Mouse (Mus musculus): ENCODE data around the gene Ildr2. TPM values are rescaled to one million over a fixed set of nuclear protein-coding genes. Genes with fewer than 3 reads are reported as not detected.

Ildr2 gene
- polyA plus RNA-seq, 1 experiment from 2014 or later = 3.3 TPM

DNA sequence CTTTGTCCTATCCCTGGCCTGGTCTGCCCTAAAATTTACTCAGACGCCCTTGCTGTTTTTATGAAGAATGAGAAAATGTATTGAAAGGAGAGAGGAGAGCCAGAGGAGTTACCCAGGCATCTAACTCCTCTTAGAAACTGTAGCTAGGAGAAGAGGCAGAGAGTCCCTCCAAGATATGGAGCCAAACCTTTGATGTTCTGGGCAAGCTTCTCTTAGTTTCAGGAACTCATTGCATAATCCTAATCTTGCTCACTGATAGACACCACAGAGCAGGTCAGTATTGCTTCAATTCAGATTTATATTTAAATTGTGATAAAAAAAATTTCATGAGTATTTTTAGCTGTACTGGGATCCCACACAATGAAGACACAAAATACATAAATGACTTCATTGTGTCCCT lies 27.3 kb downstream of the Ildr2 start:
- Histone ChIP-seq H3K9ac (ENCODE audit: low read depth, low read length) (no peak overlapping the region), H3K4me3 (ENCODE audit: low read length) (no peak overlapping the region), H3K27ac (ENCODE audit: low read depth, low read length) (peak overlapping the region; percentile 66), H3K27me3 (replicated peaks; ENCODE audit: control insufficient read depth, insufficient read depth, low read length) (no peaks in the 10 kb centered on the region), H3K4me1 (ENCODE audit: control insufficient read depth, insufficient read depth, low read depth, low read length) (peaks cover 53% of the 10 kb centered on the region), H3K4me2 (ENCODE audit: low read length) (peak overlapping the region; percentile 40), H3K9me3 (ENCODE audit: control insufficient read depth, low read length) (no peaks in the 10 kb centered on the region), H3K36me3 (ENCODE audit: control insufficient read depth, insufficient read depth, low read length) (no peaks in the 10 kb centered on the region)
- 17% methylated on average over 1 of the region's 1 CpGs for WGBS
- ATAC-seq = no peak

DNA sequence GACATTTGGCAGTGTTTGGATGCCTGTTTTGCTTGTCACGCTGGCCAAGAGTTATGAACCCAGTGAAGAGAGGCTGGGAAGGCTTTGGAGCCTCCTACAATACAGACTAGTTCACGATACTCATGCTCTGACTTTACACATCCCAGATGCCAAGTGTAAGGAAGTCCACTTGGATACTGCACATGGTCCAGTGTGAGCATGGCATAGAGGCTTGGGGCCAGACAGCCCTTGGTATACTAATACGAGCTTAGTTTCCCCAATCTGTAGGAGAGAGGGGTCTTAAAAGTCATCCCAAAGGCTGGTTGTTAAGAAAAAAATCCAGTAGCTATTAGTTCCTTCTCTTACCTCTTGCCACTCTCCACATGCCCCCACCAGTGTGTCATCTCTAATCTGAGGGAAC lies 27.9 kb downstream of the Ildr2 start:
- no peak for ATAC-seq
- Histone ChIP-seq H3K9ac (ENCODE audit: low read depth, low read length) (no peak overlapping the region), H3K27me3 (replicated peaks; ENCODE audit: control insufficient read depth, insufficient read depth, low read length) (no peaks in the 10 kb centered on the region), H3K36me3 (ENCODE audit: control insufficient read depth, insufficient read depth, low read length) (no peaks in the 10 kb centered on the region), H3K4me1 (ENCODE audit: control insufficient read depth, insufficient read depth, low read depth, low read length) (peaks cover 54% of the 10 kb centered on the region), H3K9me3 (ENCODE audit: control insufficient read depth, low read length) (no peaks in the 10 kb centered on the region), H3K4me3 (ENCODE audit: low read length) (no peak overlapping the region), H3K27ac (ENCODE audit: low read depth, low read length) (0 out of 2 replicates have a peak overlapping the region, but pooled peaks have one; percentile 0), H3K4me2 (ENCODE audit: low read length) (no peak overlapping the region)
- 34% methylated on average over 3 of the region's 3 CpGs for WGBS

DNA sequence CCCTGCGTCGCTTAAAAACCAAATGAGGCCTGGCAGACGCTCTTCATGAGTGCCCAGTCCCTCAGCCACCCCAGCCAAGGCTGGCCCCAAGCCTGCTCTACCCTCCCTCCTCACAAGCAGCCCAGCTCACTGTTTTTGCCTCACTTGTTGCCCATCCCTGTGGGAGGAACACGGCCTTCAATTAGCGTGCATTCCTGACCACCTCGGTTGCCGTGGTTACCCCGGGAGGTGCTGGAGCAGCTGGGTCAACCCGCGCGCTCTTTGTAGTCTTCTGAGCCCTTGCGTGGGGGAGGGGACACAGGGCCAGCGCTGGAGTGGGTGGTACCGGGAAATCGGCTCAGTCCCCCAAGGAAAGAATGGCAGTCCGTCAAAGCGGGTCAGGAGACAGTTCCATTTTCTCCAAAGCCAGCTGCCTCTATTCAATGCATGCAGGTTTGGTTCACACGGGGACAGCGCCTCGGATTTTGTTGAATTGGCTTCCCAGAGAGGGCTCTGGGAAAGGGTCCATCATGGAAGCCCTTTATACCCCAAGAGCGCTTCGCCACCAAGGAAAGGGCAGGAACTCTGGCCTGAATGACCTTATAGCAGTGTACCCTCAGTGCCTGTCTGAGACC lies 28.8 kb downstream of the Ildr2 start:
- Histone ChIP-seq H3K4me3 (ENCODE audit: low read length) (peak overlapping the region; percentile 23; the same call in 1 of the 2 replicates), H3K27me3 (replicated peaks; ENCODE audit: control insufficient read depth, insufficient read depth, low read length) (no peaks in the 10 kb centered on the region), H3K9me3 (ENCODE audit: control insufficient read depth, low read length) (no peaks in the 10 kb centered on the region), H3K9ac (ENCODE audit: low read depth, low read length) (peak overlapping the region; percentile 35; the same call in 1 of the 2 replicates), H3K4me1 (ENCODE audit: control insufficient read depth, insufficient read depth, low read depth, low read length) (peaks cover 55% of the 10 kb centered on the region), H3K36me3 (ENCODE audit: control insufficient read depth, insufficient read depth, low read length) (no peaks in the 10 kb centered on the region), H3K27ac (ENCODE audit: low read depth, low read length) (peak overlapping the region; percentile 75), H3K4me2 (ENCODE audit: low read length) (peak overlapping the region; percentile 56)
- WGBS = 2% methylated on average over 22 of the region's 22 CpGs
- ATAC-seq = peak; percentile 90

DNA sequence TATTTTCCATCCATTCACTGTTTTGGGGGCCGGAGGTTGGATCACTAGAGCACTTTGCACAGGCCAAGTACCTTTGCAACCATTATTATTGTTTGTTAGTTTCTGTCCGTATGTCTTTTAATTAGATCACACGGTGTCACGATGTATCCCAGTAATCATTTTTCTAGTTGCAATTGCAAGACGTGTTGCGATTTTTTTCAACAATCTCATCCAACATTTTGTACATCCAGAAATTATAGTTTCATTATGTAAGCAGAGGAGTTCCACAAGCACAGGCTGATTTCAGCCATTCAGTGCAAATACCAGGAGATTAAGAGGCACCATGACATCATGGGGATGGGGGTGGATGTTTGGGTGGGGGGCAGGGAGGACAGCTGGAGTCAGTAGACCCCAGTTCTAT lies 29.5 kb downstream of the Ildr2 start:
- 57% methylated on average over 6 of the region's 6 CpGs for WGBS
- H3K9ac ChIP-seq (ENCODE audit: low read depth, low read length) = no peak overlapping the region
- H3K27me3 ChIP-seq (replicated peaks; ENCODE audit: control insufficient read depth, insufficient read depth, low read length) = no peaks in the 10 kb centered on the region
- H3K36me3 ChIP-seq (ENCODE audit: control insufficient read depth, insufficient read depth, low read length) = no peaks in the 10 kb centered on the region
- no peak overlapping the region for H3K4me2 ChIP-seq (ENCODE audit: low read length)
- H3K4me3 ChIP-seq (ENCODE audit: low read length) = no peak overlapping the region
- H3K27ac ChIP-seq (ENCODE audit: low read depth, low read length) = no peak overlapping the region
- H3K4me1 ChIP-seq (ENCODE audit: control insufficient read depth, insufficient read depth, low read depth, low read length) = peaks cover 55% of the 10 kb centered on the region
- ATAC-seq = no peak
- no peaks in the 10 kb centered on the region for H3K9me3 ChIP-seq (ENCODE audit: control insufficient read depth, low read length)

DNA sequence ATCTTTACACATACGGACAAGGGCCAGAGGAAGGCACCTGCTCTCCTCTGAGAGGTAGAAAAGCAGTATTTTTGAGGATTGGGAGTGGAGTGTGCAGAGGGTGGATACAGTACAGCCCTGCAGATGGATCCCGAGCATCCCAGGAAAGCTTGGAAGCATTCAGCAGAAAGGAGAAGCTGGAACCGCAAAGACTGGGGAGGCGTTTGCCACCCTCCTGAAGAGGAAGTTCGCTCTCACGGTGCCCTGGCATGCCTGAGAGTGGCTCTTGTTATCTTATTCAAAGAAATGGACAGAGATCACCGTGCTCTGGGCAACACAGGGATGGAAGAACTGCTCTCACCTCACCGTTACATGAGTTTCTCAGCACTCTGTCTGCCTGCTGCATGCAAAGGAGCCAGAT lies 30.5 kb downstream of the Ildr2 start:
- H3K4me3 ChIP-seq (ENCODE audit: low read length) = no peak overlapping the region
- no peak overlapping the region; the same call in 1 of the 2 replicates for H3K9ac ChIP-seq (ENCODE audit: low read depth, low read length)
- no peaks in the 10 kb centered on the region for H3K9me3 ChIP-seq (ENCODE audit: control insufficient read depth, low read length)
- ATAC-seq = no peak
- H3K36me3 ChIP-seq (ENCODE audit: control insufficient read depth, insufficient read depth, low read length) = no peaks in the 10 kb centered on the region
- H3K4me2 ChIP-seq (ENCODE audit: low read length) = no peak overlapping the region
- H3K4me1 ChIP-seq (ENCODE audit: control insufficient read depth, insufficient read depth, low read depth, low read length) = peaks cover 49% of the 10 kb centered on the region
- 45% methylated on average over 8 of the region's 8 CpGs for WGBS
- no peaks in the 10 kb centered on the region for H3K27me3 ChIP-seq (replicated peaks; ENCODE audit: control insufficient read depth, insufficient read depth, low read length)
- H3K27ac ChIP-seq (ENCODE audit: low read depth, low read length) = peak overlapping the region; percentile 55

DNA sequence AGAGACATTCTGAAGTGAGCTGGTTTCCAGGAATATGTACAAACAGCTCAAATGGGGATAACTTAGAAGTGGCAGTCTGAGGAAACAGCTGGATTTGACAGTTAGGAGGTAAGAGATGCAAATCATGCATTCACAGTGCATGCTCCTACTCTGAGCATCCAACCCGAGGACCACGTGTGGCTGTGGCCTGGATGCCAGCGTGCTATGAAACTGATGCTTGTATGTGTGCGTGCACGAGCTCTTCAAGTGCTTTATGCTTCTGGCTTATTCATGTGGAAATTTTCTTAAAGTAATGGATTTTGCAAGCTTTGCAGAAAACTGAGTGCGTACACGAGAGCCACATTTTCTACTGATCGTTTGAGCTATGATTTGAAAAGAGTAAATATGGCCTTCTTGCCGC lies 32.3 kb downstream of the Ildr2 start:
- Histone ChIP-seq H3K9ac (ENCODE audit: low read depth, low read length) (no peak overlapping the region), H3K4me3 (ENCODE audit: low read length) (no peak overlapping the region), H3K4me1 (ENCODE audit: control insufficient read depth, insufficient read depth, low read depth, low read length) (peaks cover 30% of the 10 kb centered on the region), H3K27ac (ENCODE audit: low read depth, low read length) (no peak overlapping the region), H3K27me3 (replicated peaks; ENCODE audit: control insufficient read depth, insufficient read depth, low read length) (no peaks in the 10 kb centered on the region), H3K36me3 (ENCODE audit: control insufficient read depth, insufficient read depth, low read length) (no peaks in the 10 kb centered on the region), H3K4me2 (ENCODE audit: low read length) (no peak overlapping the region; the same call in 1 of the 2 replicates), H3K9me3 (ENCODE audit: control insufficient read depth, low read length) (no peaks in the 10 kb centered on the region)
- WGBS = 55% methylated on average over 9 of the region's 9 CpGs
- no peak for ATAC-seq

DNA sequence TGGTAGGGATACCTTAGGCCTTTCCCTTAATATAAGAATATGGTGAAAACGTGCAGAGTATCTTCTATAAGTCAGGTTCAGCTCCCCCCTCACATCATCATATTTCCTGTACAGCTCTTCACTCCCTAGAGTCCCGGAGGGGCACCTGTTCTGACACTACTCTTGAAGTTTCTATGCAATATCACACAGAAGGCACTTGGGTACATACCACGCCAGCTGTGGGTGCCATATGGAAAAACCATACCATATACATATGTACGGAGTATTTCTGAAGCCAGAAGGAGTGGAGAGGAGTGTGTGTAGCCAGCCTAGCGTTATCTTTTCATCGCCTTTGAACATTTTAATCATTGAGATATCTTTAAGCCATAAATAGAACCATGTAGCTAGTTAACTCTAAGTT lies 36.6 kb downstream of the Ildr2 start:
- Histone ChIP-seq H3K4me2 (ENCODE audit: low read length) (no peak overlapping the region), H3K4me1 (ENCODE audit: control insufficient read depth, insufficient read depth, low read depth, low read length) (peaks cover 2% of the 10 kb centered on the region), H3K9ac (ENCODE audit: low read depth, low read length) (no peak overlapping the region), H3K27ac (ENCODE audit: low read depth, low read length) (no peak overlapping the region), H3K4me3 (ENCODE audit: low read length) (no peak overlapping the region), H3K27me3 (replicated peaks; ENCODE audit: control insufficient read depth, insufficient read depth, low read length) (no peaks in the 10 kb centered on the region), H3K36me3 (ENCODE audit: control insufficient read depth, insufficient read depth, low read length) (no peaks in the 10 kb centered on the region), H3K9me3 (ENCODE audit: control insufficient read depth, low read length) (no peaks in the 10 kb centered on the region)
- ATAC-seq = no peak
- 91% methylated on average over 6 of the region's 6 CpGs for WGBS

DNA sequence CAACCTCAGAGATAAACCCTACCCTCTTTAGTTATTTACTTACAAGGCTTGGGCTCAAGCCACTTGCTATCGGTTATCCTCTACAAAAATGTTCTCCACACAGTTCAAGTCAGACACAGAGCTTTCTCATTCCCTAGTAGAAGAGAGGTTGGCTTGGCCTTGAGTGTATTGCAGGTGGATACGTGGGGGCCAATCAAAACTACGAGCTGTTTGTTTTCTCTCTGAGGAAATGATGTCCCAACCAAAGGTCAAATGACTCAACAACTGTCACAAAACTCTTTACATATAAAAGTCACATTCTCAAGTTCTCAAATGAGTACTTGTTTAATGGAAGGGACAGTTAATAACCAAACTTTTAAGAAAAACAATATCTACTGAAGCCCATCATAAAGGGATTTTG lies 39.1 kb downstream of the Ildr2 start:
- H3K9me3 ChIP-seq (ENCODE audit: control insufficient read depth, low read length) = no peaks in the 10 kb centered on the region
- no peak overlapping the region for H3K9ac ChIP-seq (ENCODE audit: low read depth, low read length)
- WGBS = 91% methylated on average over 3 of the region's 3 CpGs
- no peaks in the 10 kb centered on the region for H3K4me1 ChIP-seq (ENCODE audit: control insufficient read depth, insufficient read depth, low read depth, low read length)
- no peak overlapping the region for H3K4me3 ChIP-seq (ENCODE audit: low read length)
- no peak overlapping the region for H3K4me2 ChIP-seq (ENCODE audit: low read length)
- no peak overlapping the region for H3K27ac ChIP-seq (ENCODE audit: low read depth, low read length)
- H3K27me3 ChIP-seq (replicated peaks; ENCODE audit: control insufficient read depth, insufficient read depth, low read length) = no peaks in the 10 kb centered on the region
- no peaks in the 10 kb centered on the region for H3K36me3 ChIP-seq (ENCODE audit: control insufficient read depth, insufficient read depth, low read length)
- ATAC-seq = no peak

DNA sequence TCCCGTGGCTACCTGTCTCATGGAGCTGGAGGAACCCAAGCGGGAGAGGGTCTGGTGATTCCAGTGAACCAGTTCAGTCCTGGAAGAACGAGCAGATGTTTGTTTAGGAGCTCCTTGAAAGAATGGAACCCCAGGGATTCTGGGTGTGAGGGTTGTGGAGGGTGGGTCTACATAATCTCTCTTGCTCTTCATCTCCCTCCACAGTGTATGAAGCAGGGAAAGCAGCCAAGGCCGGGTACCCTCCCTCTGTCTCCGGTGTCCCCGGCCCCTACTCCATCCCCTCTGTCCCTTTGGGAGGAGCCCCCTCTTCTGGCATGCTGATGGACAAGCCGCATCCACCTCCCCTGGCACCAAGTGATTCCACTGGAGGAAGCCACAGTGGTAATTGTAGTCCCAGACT lies 41.6 kb downstream of the Ildr2 start:
- no peak overlapping the region for H3K4me2 ChIP-seq (ENCODE audit: low read length)
- 72% methylated on average over 7 of the region's 7 CpGs for WGBS
- no peaks in the 10 kb centered on the region for H3K36me3 ChIP-seq (ENCODE audit: control insufficient read depth, insufficient read depth, low read length)
- no peak overlapping the region for H3K27ac ChIP-seq (ENCODE audit: low read depth, low read length)
- H3K27me3 ChIP-seq (replicated peaks; ENCODE audit: control insufficient read depth, insufficient read depth, low read length) = no peaks in the 10 kb centered on the region
- no peaks in the 10 kb centered on the region for H3K4me1 ChIP-seq (ENCODE audit: control insufficient read depth, insufficient read depth, low read depth, low read length)
- no peak for ATAC-seq
- H3K4me3 ChIP-seq (ENCODE audit: low read length) = no peak overlapping the region
- H3K9me3 ChIP-seq (ENCODE audit: control insufficient read depth, low read length) = no peaks in the 10 kb centered on the region
- no peak overlapping the region for H3K9ac ChIP-seq (ENCODE audit: low read depth, low read length)
